Mouse (Mus musculus): Measurements from ENCODE around the gene Lman2l. TPM values are rescaled to one million over a fixed set of nuclear protein-coding genes. Genes with fewer than 3 reads are reported as not detected.

Gene Lman2l
- total and polyA plus RNA-seq, 2 experiments: 5.1 to 9.3 TPM

- Histone ChIP-seq H3K4me1 (ENCODE audit: control insufficient read depth, insufficient read depth, low read length) (no peaks in the 10 kb centered on the region), H3K4me3 (ENCODE audit: insufficient read depth, low read depth, low read length) (no peak overlapping the region), H3K79me2 (ENCODE audit: control insufficient read depth, insufficient read depth, low read length) (no peaks in the 10 kb centered on the region), H3K27ac (replicated peaks; ENCODE audit: insufficient read depth, low read depth, low read length) (no peak overlapping the region), H3K9ac (ENCODE audit: low read depth, low read length) (no peak overlapping the region), H3K27me3 (ENCODE audit: control insufficient read depth, insufficient read depth, low read length) (no peaks in the 10 kb centered on the region), H3K36me3 (ENCODE audit: control insufficient read depth, insufficient read depth, low read length) (no peaks in the 10 kb centered on the region)
- TF ChIP-seq POLR2A (IDR thresholded peaks at IDR 0.05; ENCODE audit: extremely low read depth, insufficient read depth, low read length) (no peak), CTCF (IDR thresholded peaks at IDR 0.05; ENCODE audit: low read depth, low read length) (no peak)
- no peak for DNase-seq (ENCODE audit: extremely low read depth, low read depth, low spot score)
- 81% methylated on average over 6 of the region's 6 CpGs for WGBS
Observed at GRCm38 (mm10) chr1:36404531-36404930, 40.5 kb downstream of the Lman2l start.

GRCm38 (mm10) chr1:36401509-36401908 is 43.6 kb downstream of the Lman2l start:
- no peaks in the 10 kb centered on the region for H3K36me3 ChIP-seq (ENCODE audit: control insufficient read depth, insufficient read depth, low read length)
- H3K27me3 ChIP-seq (ENCODE audit: control insufficient read depth, insufficient read depth, low read length): no peaks in the 10 kb centered on the region
- H3K4me3 ChIP-seq (ENCODE audit: insufficient read depth, low read depth, low read length): no peak overlapping the region
- no peak for TF ChIP-seq POLR2A (IDR thresholded peaks at IDR 0.05; ENCODE audit: extremely low read depth, insufficient read depth, low read length)
- TF ChIP-seq CTCF (IDR thresholded peaks at IDR 0.05; ENCODE audit: low read depth, low read length): no peak
- H3K9ac ChIP-seq (ENCODE audit: low read depth, low read length): no peak overlapping the region
- DNase-seq (ENCODE audit: extremely low read depth, low read depth, low spot score): no peak
- no peaks in the 10 kb centered on the region for H3K79me2 ChIP-seq (ENCODE audit: control insufficient read depth, insufficient read depth, low read length)
- H3K4me1 ChIP-seq (ENCODE audit: control insufficient read depth, insufficient read depth, low read length): no peaks in the 10 kb centered on the region
- 88% methylated on average over 4 of the region's 4 CpGs for WGBS
- no peak overlapping the region for H3K27ac ChIP-seq (replicated peaks; ENCODE audit: insufficient read depth, low read depth, low read length)

- no peak for TF ChIP-seq POLR2A (IDR thresholded peaks at IDR 0.05; ENCODE audit: extremely low read depth, insufficient read depth, low read length)
- Histone ChIP-seq H3K79me2 (ENCODE audit: control insufficient read depth, insufficient read depth, low read length) (no peaks in the 10 kb centered on the region), H3K4me1 (ENCODE audit: control insufficient read depth, insufficient read depth, low read length) (no peaks in the 10 kb centered on the region), H3K27me3 (ENCODE audit: control insufficient read depth, insufficient read depth, low read length) (no peaks in the 10 kb centered on the region), H3K9ac (ENCODE audit: low read depth, low read length) (no peak overlapping the region), H3K27ac (replicated peaks; ENCODE audit: insufficient read depth, low read depth, low read length) (no peak overlapping the region), H3K36me3 (ENCODE audit: control insufficient read depth, insufficient read depth, low read length) (no peaks in the 10 kb centered on the region), H3K4me3 (ENCODE audit: insufficient read depth, low read depth, low read length) (no peak overlapping the region)
- 29% methylated on average over 6 of the region's 6 CpGs for WGBS
- no peak for DNase-seq (ENCODE audit: extremely low read depth, low read depth, low spot score)
Observed at GRCm38 (mm10) chr1:36397041-36397440, 48.0 kb downstream of the Lman2l start.

- Histone ChIP-seq H3K27ac (replicated peaks; ENCODE audit: insufficient read depth, low read depth, low read length) (no peak overlapping the region), H3K79me2 (ENCODE audit: control insufficient read depth, insufficient read depth, low read length) (no peaks in the 10 kb centered on the region), H3K36me3 (ENCODE audit: control insufficient read depth, insufficient read depth, low read length) (no peaks in the 10 kb centered on the region), H3K9ac (ENCODE audit: low read depth, low read length) (no peak overlapping the region), H3K4me3 (ENCODE audit: insufficient read depth, low read depth, low read length) (no peak overlapping the region), H3K4me1 (ENCODE audit: control insufficient read depth, insufficient read depth, low read length) (0 out of 2 replicates have a peak, but pooled peaks cover 1% of the 10 kb centered on the region), H3K27me3 (ENCODE audit: control insufficient read depth, insufficient read depth, low read length) (no peaks in the 10 kb centered on the region)
- no peak for TF ChIP-seq POLR2A (IDR thresholded peaks at IDR 0.05; ENCODE audit: extremely low read depth, insufficient read depth, low read length)
- TF ChIP-seq CTCF (IDR thresholded peaks at IDR 0.05; ENCODE audit: low read depth, low read length): peak; percentile 7; the same call in 1 of the 2 replicates
- 66% methylated on average over 4 of the region's 4 CpGs for WGBS
- no peak for DNase-seq (ENCODE audit: extremely low read depth, low read depth, low spot score)
Observed at GRCm38 (mm10) chr1:36379582-36379981, 65.5 kb downstream of the Lman2l start.

- WGBS: 89% methylated on average over 6 of the region's 6 CpGs
- DNase-seq (ENCODE audit: extremely low read depth, low read depth, low spot score): no peak
- Histone ChIP-seq H3K36me3 (ENCODE audit: control insufficient read depth, insufficient read depth, low read length) (no peaks in the 10 kb centered on the region), H3K27me3 (ENCODE audit: control insufficient read depth, insufficient read depth, low read length) (no peaks in the 10 kb centered on the region), H3K4me1 (ENCODE audit: control insufficient read depth, insufficient read depth, low read length) (0 out of 2 replicates have a peak, but pooled peaks cover 1% of the 10 kb centered on the region), H3K9ac (ENCODE audit: low read depth, low read length) (no peak overlapping the region), H3K79me2 (ENCODE audit: control insufficient read depth, insufficient read depth, low read length) (no peaks in the 10 kb centered on the region), H3K4me3 (ENCODE audit: insufficient read depth, low read depth, low read length) (no peak overlapping the region), H3K27ac (replicated peaks; ENCODE audit: insufficient read depth, low read depth, low read length) (no peak overlapping the region)
- TF ChIP-seq CTCF (IDR thresholded peaks at IDR 0.05; ENCODE audit: low read depth, low read length) (no peak), POLR2A (IDR thresholded peaks at IDR 0.05; ENCODE audit: extremely low read depth, insufficient read depth, low read length) (no peak)
Observed at GRCm38 (mm10) chr1:36378880-36379279, 66.2 kb downstream of the Lman2l start.

GRCm38 (mm10) chr1:36371934-36372845 is 72.9 kb downstream of the Lman2l start, which contains the start of gene Fer1l5:
TSS of gene Fer1l5 (plus strand) at chr1:36372291.
- H3K9ac ChIP-seq (ENCODE audit: low read depth, low read length): no peak within 1 kb of the TSS
- H3K4me1 ChIP-seq (ENCODE audit: control insufficient read depth, insufficient read depth, low read length): peaks cover 12% of the 10 kb centered on the region
- TF ChIP-seq POLR2A (IDR thresholded peaks at IDR 0.05; ENCODE audit: extremely low read depth, insufficient read depth, low read length) (no peak), CTCF (IDR thresholded peaks at IDR 0.05; ENCODE audit: low read depth, low read length) (no peak)
- DNase-seq (ENCODE audit: extremely low read depth, low read depth, low spot score): no peak
- H3K27ac ChIP-seq (replicated peaks; ENCODE audit: insufficient read depth, low read depth, low read length): no peak within 1 kb of the TSS
- peaks cover 16% of the 10 kb centered on the region; the same call in 1 of the 2 replicates for H3K79me2 ChIP-seq (ENCODE audit: control insufficient read depth, insufficient read depth, low read length)
- 85% methylated on average over 10 of the region's 10 CpGs for WGBS
- no peak within 1 kb of the TSS for H3K4me3 ChIP-seq (ENCODE audit: insufficient read depth, low read depth, low read length)
- H3K27me3 ChIP-seq (ENCODE audit: control insufficient read depth, insufficient read depth, low read length): no peaks in the 10 kb centered on the region
- H3K36me3 ChIP-seq (ENCODE audit: control insufficient read depth, insufficient read depth, low read length): no peaks in the 10 kb centered on the region; the same call in 1 of the 2 replicates
